Mouse (Mus musculus) kidney, postnatal 0 days (tissue): ENCODE measurements around the gene Upk1a. TPM values are rescaled to one million over a fixed set of nuclear protein-coding genes. Genes with fewer than 3 reads are reported as not detected.

Source experiments
- ATAC-seq: fragments of 200-750 bp; cut with Nextera tagmentation; replicated peaks from 2 replicates; pipeline ENCODE4 v1.8.0; 2017; ENCODE audit warnings: low read depth, moderate number of reproducible peaks, moderate TSS enrichment, moderate library complexity; ENCODE audit not compliant: low FRiP score
- DNase-seq: peaks from one replicate; pipeline ENCODE4 v3.0.0-alpha.2; 2016; ENCODE audit warnings: low spot score
- H3K27ac ChIP-seq: fragments of 300-500 bp; sonication (generic); 2 replicates; pipeline ENCODE4 v1.5.1; 2014; ENCODE audit warnings: mild to moderate bottlenecking
- H3K27me3 ChIP-seq: fragments of 300-500 bp; sonication (generic); 2 replicates; pipeline ENCODE4 v1.6.1; 2014; ENCODE audit warnings: low read length, mixed read lengths; ENCODE audit not compliant: insufficient read depth
- H3K36me3 ChIP-seq: fragments of 300-500 bp; sonication (generic); 2 replicates; pipeline ENCODE4 v1.6.1; 2014; ENCODE audit warnings: low read length, mixed read lengths; ENCODE audit not compliant: insufficient read depth
- H3K4me1 ChIP-seq: fragments of 300-500 bp; sonication (generic); replicated peaks from 2 replicates; pipeline ENCODE4 v1.6.1; 2014; ENCODE audit warnings: antibody characterized with exemption, low read length, mixed read lengths; ENCODE audit not compliant: insufficient read depth
- H3K4me2 ChIP-seq: fragments of 300-500 bp; sonication (generic); 2 replicates; pipeline ENCODE4 v1.6.1; 2014; ENCODE audit warnings: mild to moderate bottlenecking, low read length, moderate library complexity, mixed read lengths
- H3K4me3 ChIP-seq: fragments of 300-500 bp; sonication (generic); replicated peaks from 2 replicates; pipeline ENCODE4 v1.5.1; 2014; ENCODE audit warnings: low read depth, low read length
- H3K9ac ChIP-seq: fragments of 300-500 bp; sonication (generic); 2 replicates; pipeline ENCODE4 v1.6.1; 2014; ENCODE audit warnings: low read depth, low read length
- H3K9me3 ChIP-seq: fragments of 300-500 bp; sonication (generic); replicated peaks from 2 replicates; pipeline ENCODE4 v1.6.1; 2016; ENCODE audit warnings: low read length, inconsistent platforms, mixed read lengths
- CTCF ChIP-seq: IDR thresholded peaks from 2 replicates; pipeline ENCODE4 v1.5.1; 2016; ENCODE audit warnings: antibody characterized with exemption, low read depth, mild to moderate bottlenecking, moderate library complexity
- WGBS: fragments of 180-500 bp; shearing (Covaris S2); extraction: QIAGEN DNeasy Blood & Tissue Kit; methylation state at CpG from one replicate; pipeline ENCODE4 v1.1.7; 2014; 5-methylcytosine and 5-hydroxymethylcytosine counted together
- polyA plus RNA-seq: library from polyadenylated mRNA; unstranded; fragments of >200 nt; fragmentation: Nextera tagmentation; extraction: Ambion mirVana; gene quantifications from 2 replicates; pipeline ENCODE4 v1.2.1, GENCODE M21; 2015

Upk1a gene
- polyA plus RNA-seq, 1 experiment from 2014 or later, result 48.6 TPM

DNA sequence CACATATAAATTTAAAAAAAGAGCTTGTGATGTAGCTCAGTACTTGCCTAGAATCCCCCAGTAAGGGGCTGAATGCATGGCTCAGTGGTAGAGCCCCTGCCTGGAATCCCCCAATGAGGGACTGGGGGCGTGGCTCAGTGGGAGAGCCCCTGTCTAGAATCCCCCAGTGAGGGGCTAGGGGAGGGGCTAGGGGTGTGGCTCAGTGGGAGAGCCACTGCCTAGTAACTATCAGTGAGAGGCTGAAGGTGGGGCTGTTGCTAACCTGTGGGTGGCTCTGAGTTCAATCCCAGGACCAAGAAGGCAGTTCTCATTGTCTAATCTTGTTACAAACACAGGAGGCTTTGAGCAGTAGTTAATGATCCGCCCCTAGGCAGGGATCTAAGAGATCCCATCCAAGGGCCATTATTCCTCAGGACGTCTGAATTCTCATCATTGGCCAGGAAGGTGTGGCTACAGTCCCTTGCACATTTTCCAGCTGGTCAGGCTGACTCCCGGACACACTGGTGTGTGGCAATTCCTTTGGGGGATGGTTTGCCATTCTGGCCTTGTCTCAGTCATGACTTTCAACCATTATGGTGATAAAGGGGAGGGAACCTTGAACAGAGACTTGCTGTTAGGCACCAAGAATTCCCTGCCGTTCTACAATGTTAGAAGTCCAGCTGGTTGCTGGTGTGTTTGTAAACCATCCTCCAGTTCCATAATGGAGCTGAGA lies 2.6 kb upstream of the Upk1a start:
- DNase-seq, result no peak
- no peaks in the 10 kb centered on the region for H3K4me1 ChIP-seq
- H3K27me3 ChIP-seq, result no peaks in the 10 kb centered on the region
- H3K9ac ChIP-seq, result no peak overlapping the region
- H3K36me3 ChIP-seq, result peaks cover 25% of the 10 kb centered on the region
- H3K27ac ChIP-seq, result no peak overlapping the region
- no peak overlapping the region for H3K4me2 ChIP-seq
- 62% methylated on average over 5 of the region's 5 CpGs for WGBS
- no peaks in the 10 kb centered on the region for H3K9me3 ChIP-seq
- no peak for TF ChIP-seq CTCF
- no peak overlapping the region for H3K4me3 ChIP-seq
- no peak for ATAC-seq

DNA sequence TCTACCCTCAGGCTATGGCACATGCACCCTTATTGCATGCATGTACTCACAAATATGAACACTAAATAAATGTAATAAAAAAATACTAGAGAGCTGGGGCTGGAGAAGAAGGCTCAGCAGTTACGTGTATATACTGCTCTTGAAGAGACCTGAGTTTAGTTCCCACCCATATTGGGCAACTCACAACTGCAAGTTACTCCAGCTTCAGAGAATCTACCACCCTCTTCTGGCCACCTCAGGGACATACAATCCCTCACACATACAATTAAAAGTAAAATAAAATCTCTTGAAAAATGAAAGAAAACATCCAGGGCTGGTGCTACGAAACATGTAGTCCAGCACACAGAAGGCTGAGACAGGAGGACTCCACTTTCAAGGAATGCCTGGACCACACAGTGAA lies 1.8 kb upstream of the Upk1a start:
- WGBS, result 68% methylated on average over 2 of the region's 2 CpGs
- no peak overlapping the region for H3K4me3 ChIP-seq
- no peaks in the 10 kb centered on the region for H3K27me3 ChIP-seq
- H3K9me3 ChIP-seq, result no peaks in the 10 kb centered on the region
- DNase-seq (peak; percentile 41), ATAC-seq (no peak)
- TF ChIP-seq CTCF, result peak; percentile 53
- no peaks in the 10 kb centered on the region for H3K4me1 ChIP-seq
- H3K36me3 ChIP-seq, result peaks cover 23% of the 10 kb centered on the region
- H3K27ac ChIP-seq, result no peak overlapping the region
- H3K9ac ChIP-seq, result no peak overlapping the region
- H3K4me2 ChIP-seq, result no peak overlapping the region

DNA sequence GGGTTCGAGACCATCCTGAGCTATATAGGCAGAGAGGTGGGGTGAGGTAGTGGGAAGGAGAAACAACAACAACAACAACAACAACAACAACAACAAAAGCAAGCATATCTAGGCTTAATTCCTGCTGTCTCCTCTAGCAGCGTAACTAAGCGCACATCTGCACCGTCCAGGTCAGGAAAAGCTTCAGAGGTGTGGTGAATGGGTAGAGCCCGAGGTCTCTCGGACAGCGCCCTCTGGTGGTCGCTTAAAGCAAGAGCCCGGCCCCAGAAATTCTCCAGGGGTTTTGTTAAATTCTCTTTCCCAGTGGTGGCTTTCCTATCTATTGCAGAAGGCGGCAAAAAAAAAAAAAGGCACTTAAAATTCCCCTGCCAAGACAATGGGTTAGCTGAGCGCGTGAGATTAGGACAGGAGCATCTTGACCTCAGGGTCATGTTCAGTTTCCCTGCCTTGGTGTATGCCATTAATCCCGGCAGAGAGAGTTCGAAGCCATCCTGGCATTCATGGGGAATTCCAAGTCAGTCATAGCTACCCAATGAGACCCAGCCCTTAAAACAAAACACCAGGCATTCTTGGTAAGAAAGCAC lies 974 bp upstream of the Upk1a start:
- Histone ChIP-seq H3K4me3 (no peak overlapping the region), H3K4me1 (no peaks in the 10 kb centered on the region), H3K9ac (no peak overlapping the region), H3K4me2 (no peak overlapping the region), H3K36me3 (peaks cover 15% of the 10 kb centered on the region; the same call in 1 of the 2 replicates), H3K27ac (peak overlapping the region; percentile 19; the same call in 1 of the 2 replicates), H3K27me3 (no peaks in the 10 kb centered on the region), H3K9me3 (no peaks in the 10 kb centered on the region)
- peak; percentile 40; the same call in 1 of the 2 replicates for ATAC-seq
- DNase-seq, result peak; percentile 82
- WGBS, result 19% methylated on average over 14 of the region's 14 CpGs
- TF ChIP-seq CTCF, result peak; percentile 81

DNA sequence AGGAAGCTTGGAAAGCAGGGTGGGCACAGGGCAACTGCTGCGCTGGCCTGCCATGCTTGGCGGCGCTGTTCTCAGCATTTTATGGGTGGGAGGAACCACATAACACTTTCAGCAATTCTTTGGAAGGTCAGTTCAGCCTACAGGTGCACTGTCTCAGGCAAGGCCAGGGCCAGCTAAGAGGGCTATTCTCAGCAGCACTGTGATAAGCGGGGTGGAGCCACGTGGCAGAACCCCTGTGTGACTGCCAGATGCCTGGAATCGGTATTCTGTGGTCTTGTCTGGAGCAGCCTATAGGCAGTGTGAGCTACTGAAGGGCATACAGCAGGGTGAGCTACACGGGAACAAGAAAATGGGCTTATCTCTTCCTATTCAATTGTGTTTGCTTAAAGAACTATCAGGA lies 2.6 kb downstream of the Upk1a start:
- Histone ChIP-seq H3K4me1 (no peaks in the 10 kb centered on the region), H3K9me3 (no peaks in the 10 kb centered on the region), H3K27me3 (no peaks in the 10 kb centered on the region), H3K27ac (no peak overlapping the region), H3K4me2 (no peak overlapping the region), H3K4me3 (no peak overlapping the region), H3K36me3 (no peaks in the 10 kb centered on the region; the same call in 1 of the 2 replicates), H3K9ac (no peak overlapping the region)
- WGBS, result 54% methylated on average over 7 of the region's 7 CpGs
- DNase-seq, result no peak
- no peak for TF ChIP-seq CTCF
- no peak for ATAC-seq

DNA sequence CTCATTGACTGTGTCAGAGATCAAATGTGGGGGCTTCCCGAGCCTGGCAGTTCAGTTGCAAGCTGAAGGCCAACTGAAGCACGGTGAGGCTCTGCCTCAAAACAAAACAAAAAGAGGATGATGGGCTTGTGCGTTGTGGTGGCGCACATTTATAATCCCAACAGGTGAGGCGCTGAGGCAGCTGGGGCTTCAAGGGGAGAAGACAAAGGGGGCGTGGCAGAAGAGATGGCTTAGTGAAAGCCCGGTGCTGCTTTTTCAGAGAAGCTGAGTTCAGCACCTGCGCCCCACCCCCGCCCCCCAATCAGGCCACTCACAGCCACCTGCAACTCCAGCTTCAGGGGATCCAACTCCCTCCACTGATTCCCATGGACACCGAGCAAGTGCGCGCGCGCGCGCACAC lies 4.2 kb downstream of the Upk1a start:
- no peak overlapping the region for H3K4me3 ChIP-seq
- DNase-seq, result no peak
- H3K36me3 ChIP-seq, result no peaks in the 10 kb centered on the region
- H3K4me1 ChIP-seq, result 0 out of 2 replicates have a peak, but pooled peaks cover under 1% of the 10 kb centered on the region
- no peaks in the 10 kb centered on the region for H3K27me3 ChIP-seq
- H3K27ac ChIP-seq, result no peak overlapping the region
- no peak overlapping the region for H3K4me2 ChIP-seq
- H3K9ac ChIP-seq, result no peak overlapping the region
- TF ChIP-seq CTCF, result no peak
- no peaks in the 10 kb centered on the region for H3K9me3 ChIP-seq
- ATAC-seq, result no peak
- 48% methylated on average over 16 of the region's 16 CpGs for WGBS

DNA sequence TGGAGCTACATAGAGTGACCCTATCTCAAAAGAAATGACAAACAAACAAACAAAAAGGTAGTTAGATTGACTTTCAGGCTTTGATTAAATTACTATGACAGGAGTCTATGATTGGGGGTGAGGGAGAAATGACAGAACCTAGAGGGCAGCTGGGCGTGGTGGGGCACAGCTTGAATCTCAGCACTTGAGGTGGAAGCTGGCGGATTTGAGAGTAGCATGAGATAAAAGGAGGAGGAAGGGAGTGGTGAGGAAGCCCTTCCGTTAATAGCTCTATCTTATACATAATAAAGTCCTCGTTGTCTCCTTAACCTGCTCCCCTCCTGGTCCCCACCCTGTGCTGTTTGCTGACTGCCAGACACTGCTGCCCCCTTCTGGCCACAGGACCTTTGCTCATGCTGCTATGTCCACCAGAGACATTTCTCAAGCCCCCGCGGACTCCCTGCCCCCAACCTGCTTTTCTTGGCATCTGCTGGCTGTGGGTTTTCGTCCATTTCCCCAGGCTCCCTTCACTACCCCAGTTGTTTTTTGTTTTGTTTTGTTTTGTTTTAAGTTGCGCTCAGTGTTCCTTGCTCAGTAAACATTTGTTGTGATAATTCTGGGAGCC lies 4.8 kb downstream of the Upk1a start:
- H3K36me3 ChIP-seq, result no peaks in the 10 kb centered on the region
- 0 out of 2 replicates have a peak, but pooled peaks cover 5% of the 10 kb centered on the region for H3K4me1 ChIP-seq
- 24% methylated on average over 8 of the region's 8 CpGs for WGBS
- no peaks in the 10 kb centered on the region for H3K27me3 ChIP-seq
- TF ChIP-seq CTCF, result peak; percentile 78
- DNase-seq (peak; percentile 73), ATAC-seq (no peak)
- H3K4me2 ChIP-seq, result no peak overlapping the region
- no peak overlapping the region for H3K4me3 ChIP-seq
- H3K9ac ChIP-seq, result no peak overlapping the region
- H3K9me3 ChIP-seq, result no peaks in the 10 kb centered on the region
- H3K27ac ChIP-seq, result no peak overlapping the region
